ENCODE assay signal across 8 mouse cellular contexts in genomic region chr1:55089498-55090064, GRCm38 (mm10). TPM values are rescaled to one million over a fixed set of nuclear protein-coding genes. Genes with fewer than 3 reads are reported as not detected.
DNase-seq lines count a peak whose midpoint lies in the region; ATAC-seq and TF ChIP-seq lines count a peak whose summit lies in the region.

No protein-coding gene starts in this region.

- peaks cover 14% of the 10 kb centered on the region for H3K4me1 ChIP-seq in liver, adult 2 months (ENCODE audit: control insufficient read depth, insufficient read depth, low read length)
- H3K4me1 ChIP-seq in embryonic facial prominence, embryonic 15.5 days: peaks cover 27% of the 10 kb centered on the region
- peaks cover 11% of the 10 kb centered on the region for H3K4me1 ChIP-seq in limb, embryonic 11.5 days (ENCODE audit: control insufficient read depth, insufficient read depth, low read length)
- peaks cover 37% of the 10 kb centered on the region for H3K4me1 ChIP-seq in neural tube, embryonic 15.5 days

- no peak for ATAC-seq in embryonic facial prominence, embryonic 15.5 days (ENCODE audit: insufficient number of reproducible peaks, low FRiP score, low TSS enrichment, low read depth)
- no peak for ATAC-seq in limb, embryonic 11.5 days (ENCODE audit: insufficient number of reproducible peaks, low FRiP score, low TSS enrichment, low read depth)
- ATAC-seq in neural tube, embryonic 15.5 days (ENCODE audit: low FRiP score): no peak

- H3K27me3 ChIP-seq in liver, adult 2 months (ENCODE audit: control insufficient read depth, insufficient read depth, low read length): no peaks in the 10 kb centered on the region
- H3K27me3 ChIP-seq in embryonic facial prominence, embryonic 15.5 days: no peaks in the 10 kb centered on the region
- H3K27me3 ChIP-seq in limb, embryonic 11.5 days (ENCODE audit: control insufficient read depth, insufficient read depth, low read length): no peaks in the 10 kb centered on the region
- H3K27me3 ChIP-seq in neural tube, embryonic 15.5 days (replicated peaks): no peaks in the 10 kb centered on the region

- peak overlapping the region; percentile 99 for H3K4me3 ChIP-seq in liver, adult 2 months (ENCODE audit: insufficient read depth, low read depth, low read length)
- peak overlapping the region; percentile 96 for H3K4me3 ChIP-seq in embryonic facial prominence, embryonic 15.5 days (replicated peaks)
- H3K4me3 ChIP-seq in limb, embryonic 11.5 days (ENCODE audit: low read depth, low read length): peak overlapping the region; percentile 97
- H3K4me3 ChIP-seq in neural tube, embryonic 15.5 days (replicated peaks): peak overlapping the region; percentile 75

- peak overlapping the region; percentile 70 for H3K4me2 ChIP-seq in embryonic facial prominence, embryonic 15.5 days (replicated peaks)
- H3K4me2 ChIP-seq in limb, embryonic 11.5 days (ENCODE audit: low read depth, severe bottlenecking): peak overlapping the region; percentile 79
- H3K4me2 ChIP-seq in neural tube, embryonic 15.5 days: peak overlapping the region; percentile 77

- no peak overlapping the region; the same call in none of the 2 replicates for H3K27ac ChIP-seq in liver, adult 2 months (replicated peaks; ENCODE audit: insufficient read depth, low read depth, low read length)
- no peak overlapping the region for H3K27ac ChIP-seq in embryonic facial prominence, embryonic 15.5 days (replicated peaks)
- no peak overlapping the region for H3K27ac ChIP-seq in limb, embryonic 11.5 days (replicated peaks; ENCODE audit: low read depth, low read length)
- no peak overlapping the region for H3K27ac ChIP-seq in neural tube, embryonic 15.5 days (replicated peaks)

- H3K79me2 ChIP-seq in liver, adult 2 months (ENCODE audit: control insufficient read depth, insufficient read depth, low read length): peaks cover 19% of the 10 kb centered on the region; the same call in 1 of the 2 replicates

- WGBS in liver, adult 2 months: 45% methylated on average over 5 of the region's 5 CpGs
- WGBS in embryonic facial prominence, embryonic 15.5 days: 81% methylated on average over 5 of the region's 5 CpGs
- 86% methylated on average over 5 of the region's 5 CpGs for WGBS in limb, embryonic 11.5 days
- WGBS in neural tube, embryonic 15.5 days: 90% methylated on average over 5 of the region's 5 CpGs

- no peaks in the 10 kb centered on the region for H3K9me3 ChIP-seq in embryonic facial prominence, embryonic 15.5 days (replicated peaks)
- H3K9me3 ChIP-seq in limb, embryonic 11.5 days (ENCODE audit: control insufficient read depth, low read length): no peaks in the 10 kb centered on the region
- no peaks in the 10 kb centered on the region for H3K9me3 ChIP-seq in neural tube, embryonic 15.5 days (replicated peaks)

- H3K9ac ChIP-seq in liver, adult 2 months (ENCODE audit: low read depth, low read length): peak overlapping the region; percentile 67
- no peak overlapping the region for H3K9ac ChIP-seq in embryonic facial prominence, embryonic 15.5 days
- H3K9ac ChIP-seq in limb, embryonic 11.5 days (ENCODE audit: low read length): no peak overlapping the region
- no peak overlapping the region for H3K9ac ChIP-seq in neural tube, embryonic 15.5 days (replicated peaks)

- DNase-seq in liver, adult 2 months (ENCODE audit: extremely low read depth, low read depth, low spot score): no peak
- no peak for DNase-seq in liver
- DNase-seq in limb, embryonic 11.5 days (ENCODE audit: low spot score): no peak
- no peak for DNase-seq in left cerebral cortex, adult 8-10 months (ENCODE audit: low spot score in 2 of 2)
- DNase-seq in right cerebral cortex, adult 18-20 months: no peak
- no peak for DNase-seq in kidney, postnatal 4 days

- TF ChIP-seq POLR2A in liver, adult 2 months (IDR thresholded peaks at IDR 0.05; ENCODE audit: extremely low read depth, insufficient read depth, low read length): no peak

- TF ChIP-seq CTCF in liver, adult 2 months (IDR thresholded peaks at IDR 0.05; ENCODE audit: low read depth, low read length): no peak

- H3K36me3 ChIP-seq in liver, adult 2 months (ENCODE audit: control insufficient read depth, insufficient read depth, low read length): peaks cover 28% of the 10 kb centered on the region
- H3K36me3 ChIP-seq in embryonic facial prominence, embryonic 15.5 days: peaks cover 23% of the 10 kb centered on the region
- H3K36me3 ChIP-seq in limb, embryonic 11.5 days (ENCODE audit: control insufficient read depth, insufficient read depth, low read length): peaks cover 2% of the 10 kb centered on the region; the same call in 1 of the 2 replicates
- H3K36me3 ChIP-seq in neural tube, embryonic 15.5 days: peaks cover 19% of the 10 kb centered on the region

RNA-seq across cellular contexts. Expression of gene Hspd1, which starts 1.5 kb away (rescaled TPM):
- total RNA-seq in liver, adult 2 months (2014; rRNA removed): 262 and 301 TPM in 2 replicates
- polyA plus RNA-seq in liver, adult 2 months (2012; rRNA removed): 52.3 and 59.2 TPM in 2 replicates
- 298 and 303 TPM in 2 replicates for polyA plus RNA-seq in embryonic facial prominence, embryonic 15.5 days (2015; fragmentation: Nextera tagmentation; extraction: Ambion mirVana)
- polyA plus RNA-seq in limb, embryonic 11.5 days (2014; fragmentation: Nextera tagmentation; extraction: Ambion mirVana): 431 and 461 TPM in 2 replicates
- polyA plus RNA-seq in neural tube, embryonic 15.5 days (2015; fragmentation: Nextera tagmentation; extraction: Ambion mirVana): 280 and 346 TPM in 2 replicates
- 100 to 1,000 TPM; 148 to 176 (median 154) TPM for total RNA-seq in left cerebral cortex, adult 8-10 months (2022)

RNA-seq across cellular contexts. Expression of gene Hspe1, which starts 1.6 kb away (rescaled TPM):
- 194 and 259 TPM in 2 replicates for total RNA-seq in liver, adult 2 months (2014; rRNA removed)
- 29.5 and 41.5 TPM in 2 replicates for polyA plus RNA-seq in liver, adult 2 months (2012; rRNA removed)
- polyA plus RNA-seq in embryonic facial prominence, embryonic 15.5 days (2015; fragmentation: Nextera tagmentation; extraction: Ambion mirVana): 292 and 314 TPM in 2 replicates
- polyA plus RNA-seq in limb, embryonic 11.5 days (2014; fragmentation: Nextera tagmentation; extraction: Ambion mirVana): 605 and 608 TPM in 2 replicates
- polyA plus RNA-seq in neural tube, embryonic 15.5 days (2015; fragmentation: Nextera tagmentation; extraction: Ambion mirVana): 253 and 287 TPM in 2 replicates
- 10 to 100 TPM; 81.3 to 92.6 (median 87.8) TPM for total RNA-seq in left cerebral cortex, adult 8-10 months (2022)

RNA-seq across cellular contexts. Expression of gene Coq10b, which starts 37.0 kb away (rescaled TPM):
- total RNA-seq in liver, adult 2 months (2014; rRNA removed): 43.4 and 63.2 TPM in 2 replicates
- polyA plus RNA-seq in liver, adult 2 months (2012; rRNA removed): 6.3 and 7.8 TPM in 2 replicates
- polyA plus RNA-seq in embryonic facial prominence, embryonic 15.5 days (2015; fragmentation: Nextera tagmentation; extraction: Ambion mirVana): 18.4 and 18.9 TPM in 2 replicates
- 21.2 and 23.7 TPM in 2 replicates for polyA plus RNA-seq in limb, embryonic 11.5 days (2014; fragmentation: Nextera tagmentation; extraction: Ambion mirVana)
- 24.4 and 28.4 TPM in 2 replicates for polyA plus RNA-seq in neural tube, embryonic 15.5 days (2015; fragmentation: Nextera tagmentation; extraction: Ambion mirVana)
- total RNA-seq in left cerebral cortex, adult 8-10 months (2022): 10 to 100 TPM; 30.8 to 36.5 (median 34.7) TPM

RNA-seq across cellular contexts. Expression of gene Mob4, which starts 41.5 kb away (rescaled TPM):
- 25.7 and 27.8 TPM in 2 replicates for total RNA-seq in liver, adult 2 months (2014; rRNA removed)
- polyA plus RNA-seq in liver, adult 2 months (2012; rRNA removed): 5.6 and 6.1 TPM in 2 replicates
- 126 and 134 TPM in 2 replicates for polyA plus RNA-seq in embryonic facial prominence, embryonic 15.5 days (2015; fragmentation: Nextera tagmentation; extraction: Ambion mirVana)
- polyA plus RNA-seq in limb, embryonic 11.5 days (2014; fragmentation: Nextera tagmentation; extraction: Ambion mirVana): 149 and 155 TPM in 2 replicates
- polyA plus RNA-seq in neural tube, embryonic 15.5 days (2015; fragmentation: Nextera tagmentation; extraction: Ambion mirVana): 168 and 169 TPM in 2 replicates
- total RNA-seq in left cerebral cortex, adult 8-10 months (2022): 10 to 100 TPM; 48.5 to 59.6 (median 49.8) TPM
